Mouse (Mus musculus) liver, embryonic 11.5 days (tissue): ENCODE results near the gene Mob3a. TPM values are rescaled to one million over a fixed set of nuclear protein-coding genes. Genes with fewer than 3 reads are reported as not detected.

Source experiments
- ATAC-seq: fragments of 200-750 bp; cut with Nextera tagmentation; replicated peaks from 2 replicates; pipeline ENCODE4 v1.8.0; 2017; ENCODE audit warnings: moderate number of reproducible peaks, mild to moderate bottlenecking, moderate TSS enrichment, moderate library complexity; ENCODE audit not compliant: low FRiP score
- DNase-seq: peaks from one replicate; pipeline ENCODE4 v3.0.0-alpha.2; 2017; ENCODE audit warnings: low spot score
- H3K27ac ChIP-seq: fragments of 300-500 bp; sonication (generic); 2 replicates; pipeline ENCODE4 v1.5.1; 2014; ENCODE audit warnings: mild to moderate bottlenecking, low read depth, low read length, control low read depth
- H3K27me3 ChIP-seq: fragments of 300-500 bp; sonication (generic); replicated peaks from 2 replicates; pipeline ENCODE4 v1.6.1; 2014; ENCODE audit warnings: low read length, mixed read lengths; ENCODE audit not compliant: control insufficient read depth, insufficient read depth
- H3K36me3 ChIP-seq: fragments of 300-500 bp; sonication (generic); 2 replicates; pipeline ENCODE4 v1.6.1; 2014; ENCODE audit warnings: mild to moderate bottlenecking, low read length, moderate library complexity, mixed read lengths; ENCODE audit not compliant: control insufficient read depth, insufficient read depth
- H3K4me1 ChIP-seq: fragments of 300-500 bp; sonication (generic); replicated peaks from 2 replicates; pipeline ENCODE4 v1.6.1; 2014; ENCODE audit warnings: low read length, mixed read lengths; ENCODE audit not compliant: control insufficient read depth, insufficient read depth
- H3K4me2 ChIP-seq: fragments of 300-500 bp; sonication (generic); 2 replicates; pipeline ENCODE4 v1.6.1; 2014; ENCODE audit warnings: mild to moderate bottlenecking, control low read depth, moderate library complexity
- H3K4me3 ChIP-seq: fragments of 300-500 bp; sonication (generic); 2 replicates; pipeline ENCODE4 v1.5.1; 2014; ENCODE audit warnings: low read depth, low read length, control low read depth
- H3K9ac ChIP-seq: fragments of 300-500 bp; sonication (generic); 2 replicates; pipeline ENCODE4 v1.6.1; 2014; ENCODE audit warnings: low read depth, low read length, control low read depth
- H3K9me3 ChIP-seq: fragments of 300-500 bp; sonication (generic); 2 replicates; pipeline ENCODE4 v1.6.1; 2016; ENCODE audit warnings: low read length, inconsistent platforms, mixed read lengths; ENCODE audit not compliant: control insufficient read depth
- WGBS: fragments of 180-500 bp; shearing (Covaris S2); extraction: QIAGEN DNeasy Blood & Tissue Kit; methylation state at CpG from one replicate; pipeline ENCODE4 v1.1.7; 2014; 5-methylcytosine and 5-hydroxymethylcytosine counted together
- polyA plus RNA-seq: library from polyadenylated mRNA; unstranded; fragments of >200 nt; fragmentation: Nextera tagmentation; extraction: Ambion mirVana; gene quantifications from 2 replicates; pipeline ENCODE4 v1.2.1, GENCODE M21; 2014

Mob3a gene
- polyA plus RNA-seq, 1 experiment from 2014 or later = 56.7 TPM

- H3K36me3 ChIP-seq = peaks cover 52% of the 10 kb centered on the region
- DNase-seq (no peak), ATAC-seq (no peak)
- H3K27me3 ChIP-seq = no peaks in the 10 kb centered on the region
- H3K9ac ChIP-seq = no peak overlapping the region
- H3K4me2 ChIP-seq = no peak overlapping the region
- peaks cover 41% of the 10 kb centered on the region for H3K4me1 ChIP-seq
- 93% methylated on average over 7 of the region's 7 CpGs for WGBS
- no peaks in the 10 kb centered on the region for H3K9me3 ChIP-seq
- H3K4me3 ChIP-seq = no peak overlapping the region
- no peak overlapping the region for H3K27ac ChIP-seq
These were observed 31.9 kb downstream of the Mob3a start for GRCm38 (mm10) chr10:80669737-80670485.

- no peak overlapping the region for H3K27ac ChIP-seq
- no peaks in the 10 kb centered on the region for H3K27me3 ChIP-seq
- no peak overlapping the region for H3K4me2 ChIP-seq
- ATAC-seq = no peak
- peaks cover 52% of the 10 kb centered on the region for H3K36me3 ChIP-seq
- no peaks in the 10 kb centered on the region for H3K9me3 ChIP-seq
- H3K4me3 ChIP-seq = no peak overlapping the region
- no peak for DNase-seq
- WGBS = 88% methylated on average over 12 of the region's 12 CpGs
- H3K9ac ChIP-seq = no peak overlapping the region
- H3K4me1 ChIP-seq = peaks cover 41% of the 10 kb centered on the region
These were observed 32.8 kb downstream of the Mob3a start for GRCm38 (mm10) chr10:80669018-80669417.

- no peak overlapping the region for H3K4me2 ChIP-seq
- H3K9me3 ChIP-seq = no peaks in the 10 kb centered on the region
- ATAC-seq = no peak
- no peaks in the 10 kb centered on the region for H3K27me3 ChIP-seq
- no peak overlapping the region for H3K4me3 ChIP-seq
- no peak overlapping the region for H3K9ac ChIP-seq
- peaks cover 52% of the 10 kb centered on the region for H3K36me3 ChIP-seq
- 89% methylated on average over 11 of the region's 11 CpGs for WGBS
- H3K27ac ChIP-seq = no peak overlapping the region
- DNase-seq = no peak
- peaks cover 41% of the 10 kb centered on the region for H3K4me1 ChIP-seq
These were observed 33.2 kb downstream of the Mob3a start for GRCm38 (mm10) chr10:80668614-80669013.

GRCm38 (mm10) chr10:80666837-80667412 is 34.9 kb downstream of the Mob3a start:
- DNase-seq (no peak), ATAC-seq (no peak)
- peaks cover 34% of the 10 kb centered on the region for H3K4me1 ChIP-seq
- H3K9me3 ChIP-seq = no peaks in the 10 kb centered on the region
- no peak overlapping the region for H3K9ac ChIP-seq
- WGBS = 88% methylated on average over 19 of the region's 19 CpGs
- H3K4me2 ChIP-seq = no peak overlapping the region
- no peak overlapping the region for H3K4me3 ChIP-seq
- peaks cover 52% of the 10 kb centered on the region for H3K36me3 ChIP-seq
- H3K27me3 ChIP-seq = no peaks in the 10 kb centered on the region
- no peak overlapping the region for H3K27ac ChIP-seq

GRCm38 (mm10) chr10:80665981-80666733 is 35.6 kb downstream of the Mob3a start:
- H3K9ac ChIP-seq = peak overlapping the region; percentile 1; the same call in 1 of the 2 replicates
- no peak overlapping the region for H3K27ac ChIP-seq
- peaks cover 34% of the 10 kb centered on the region for H3K4me1 ChIP-seq
- H3K9me3 ChIP-seq = no peaks in the 10 kb centered on the region
- H3K4me3 ChIP-seq = no peak overlapping the region
- DNase-seq = no peak
- H3K27me3 ChIP-seq = no peaks in the 10 kb centered on the region
- H3K4me2 ChIP-seq = no peak overlapping the region
- 77% methylated on average over 10 of the region's 10 CpGs for WGBS
- peaks cover 46% of the 10 kb centered on the region for H3K36me3 ChIP-seq
- no peak for ATAC-seq

GRCm38 (mm10) chr10:80665459-80665858 is 36.3 kb downstream of the Mob3a start:
- 64% methylated on average over 4 of the region's 4 CpGs for WGBS
- Histone ChIP-seq H3K4me1 (peaks cover 34% of the 10 kb centered on the region), H3K9ac (0 out of 2 replicates have a peak overlapping the region, but pooled peaks have one; percentile 3), H3K4me2 (peak overlapping the region; percentile 50), H3K9me3 (no peaks in the 10 kb centered on the region), H3K27ac (no peak overlapping the region), H3K4me3 (no peak overlapping the region), H3K36me3 (peaks cover 42% of the 10 kb centered on the region), H3K27me3 (no peaks in the 10 kb centered on the region)
- ATAC-seq = no peak
- no peak for DNase-seq

GRCm38 (mm10) chr10:80665016-80665380 is 36.8 kb downstream of the Mob3a start:
- Histone ChIP-seq H3K4me3 (peak overlapping the region; percentile 12; the same call in 1 of the 2 replicates), H3K9ac (peak overlapping the region; percentile 48)
- DNase-seq = no peak

GRCm38 (mm10) chr10:80664197-80665015 is 37.4 kb downstream of the Mob3a start:
- Histone ChIP-seq H3K4me3 (peak overlapping the region; percentile 12; the same call in 1 of the 2 replicates), H3K27me3 (no peaks in the 10 kb centered on the region), H3K27ac (peak overlapping the region; percentile 72), H3K4me2 (peak overlapping the region; percentile 50), H3K9me3 (no peaks in the 10 kb centered on the region), H3K9ac (peak overlapping the region; percentile 48), H3K4me1 (peaks cover 34% of the 10 kb centered on the region), H3K36me3 (peaks cover 35% of the 10 kb centered on the region)
- WGBS = 26% methylated on average over 16 of the region's 16 CpGs
- peak; percentile 40 for ATAC-seq
- DNase-seq = no peak

More at GRCm38 (mm10) chr10:80665016-80665380, 36.8 kb downstream of the Mob3a start:
- peaks cover 41% of the 10 kb centered on the region for H3K36me3 ChIP-seq
- peak; percentile 21; the same call in 1 of the 2 replicates for ATAC-seq
- no peaks in the 10 kb centered on the region for H3K9me3 ChIP-seq
- WGBS = 11% methylated on average over 10 of the region's 10 CpGs
- no peaks in the 10 kb centered on the region for H3K27me3 ChIP-seq
- peak overlapping the region; percentile 72; the same call in 1 of the 2 replicates for H3K27ac ChIP-seq
- peak overlapping the region; percentile 50 for H3K4me2 ChIP-seq
- H3K4me1 ChIP-seq = peaks cover 34% of the 10 kb centered on the region
